Mouse (Mus musculus): ENCODE measurements around the gene Hcn2. TPM values are rescaled to one million over a fixed set of nuclear protein-coding genes. Genes with fewer than 3 reads are reported as not detected.

Hcn2 gene
- polyA plus RNA-seq, 1 experiment from 2014 or later, result 0.15 TPM

GRCm38 (mm10) chr10:79765228-79765745 is 48.9 kb downstream of the Hcn2 start:
- H3K4me1 ChIP-seq (ENCODE audit: control insufficient read depth, insufficient read depth, low read length), result peaks cover 20% of the 10 kb centered on the region
- no peak for DNase-seq (ENCODE audit: low spot score)
- H3K36me3 ChIP-seq (ENCODE audit: control insufficient read depth, insufficient read depth, low read length), result peaks cover 23% of the 10 kb centered on the region
- no peaks in the 10 kb centered on the region for H3K27me3 ChIP-seq (replicated peaks; ENCODE audit: control insufficient read depth, insufficient read depth, low read length)
- H3K4me3 ChIP-seq (ENCODE audit: low read depth, low read length), result peak overlapping the region; percentile 94
- no peak overlapping the region for H3K27ac ChIP-seq (replicated peaks; ENCODE audit: low read depth, low read length)
- ATAC-seq (ENCODE audit: low read depth), result no peak
- peak overlapping the region; percentile 97 for H3K9ac ChIP-seq (ENCODE audit: low read depth, low read length)
- WGBS, result 78% methylated on average over 2 of the region's 2 CpGs
- no peaks in the 10 kb centered on the region for H3K9me3 ChIP-seq (ENCODE audit: control insufficient read depth, low read length)
- H3K4me2 ChIP-seq (ENCODE audit: low read depth, low read length), result peak overlapping the region; percentile 90

- WGBS, result 11% methylated on average over 11 of the region's 16 CpGs
These were observed 49.6 kb downstream of the Hcn2 start for GRCm38 (mm10) chr10:79766001-79766507.

GRCm38 (mm10) chr10:79766508-79767325 is 50.3 kb downstream of the Hcn2 start, which contains the start of gene Rnf126:
TSS of gene Rnf126 (minus strand) at chr10:79766952.
- 0% methylated on average over 38 of the region's 101 CpGs for WGBS
- Histone ChIP-seq H3K9ac (ENCODE audit: low read depth, low read length) (peak within 1 kb of the TSS; percentile 97), H3K4me2 (ENCODE audit: low read depth, low read length) (peak within 1 kb of the TSS; percentile 90), H3K36me3 (ENCODE audit: control insufficient read depth, insufficient read depth, low read length) (peaks cover 8% of the 10 kb centered on the region), H3K27me3 (replicated peaks; ENCODE audit: control insufficient read depth, insufficient read depth, low read length) (no peaks in the 10 kb centered on the region), H3K4me1 (ENCODE audit: control insufficient read depth, insufficient read depth, low read length) (peaks cover 20% of the 10 kb centered on the region), H3K27ac (replicated peaks; ENCODE audit: low read depth, low read length) (peak within 1 kb of the TSS; percentile 93), H3K9me3 (ENCODE audit: control insufficient read depth, low read length) (no peaks in the 10 kb centered on the region), H3K4me3 (ENCODE audit: low read depth, low read length) (peak within 1 kb of the TSS; percentile 94)
- peak; percentile 99 for DNase-seq (ENCODE audit: low spot score)
- ATAC-seq (ENCODE audit: low read depth), result peak; percentile 92

More at GRCm38 (mm10) chr10:79766001-79766507, 49.6 kb downstream of the Hcn2 start:
- no peaks in the 10 kb centered on the region for H3K9me3 ChIP-seq (ENCODE audit: control insufficient read depth, low read length)
- H3K4me1 ChIP-seq (ENCODE audit: control insufficient read depth, insufficient read depth, low read length), result peaks cover 20% of the 10 kb centered on the region
- peak overlapping the region; percentile 97 for H3K9ac ChIP-seq (ENCODE audit: low read depth, low read length)
- peak; percentile 41 for DNase-seq (ENCODE audit: low spot score)
- ATAC-seq (ENCODE audit: low read depth), result no peak
- no peaks in the 10 kb centered on the region for H3K27me3 ChIP-seq (replicated peaks; ENCODE audit: control insufficient read depth, insufficient read depth, low read length)
- peak overlapping the region; percentile 90 for H3K4me2 ChIP-seq (ENCODE audit: low read depth, low read length)
- H3K27ac ChIP-seq (replicated peaks; ENCODE audit: low read depth, low read length), result peak overlapping the region; percentile 93
- H3K36me3 ChIP-seq (ENCODE audit: control insufficient read depth, insufficient read depth, low read length), result peaks cover 15% of the 10 kb centered on the region
- H3K4me3 ChIP-seq (ENCODE audit: low read depth, low read length), result peak overlapping the region; percentile 94

- peak; percentile 85 for ATAC-seq (ENCODE audit: low read depth)
- H3K27me3 ChIP-seq (replicated peaks; ENCODE audit: control insufficient read depth, insufficient read depth, low read length), result no peaks in the 10 kb centered on the region
- peak overlapping the region; percentile 93 for H3K27ac ChIP-seq (replicated peaks; ENCODE audit: low read depth, low read length)
- H3K4me2 ChIP-seq (ENCODE audit: low read depth, low read length), result peak overlapping the region; percentile 90
- H3K4me3 ChIP-seq (ENCODE audit: low read depth, low read length), result peak overlapping the region; percentile 94
- peak overlapping the region; percentile 97 for H3K9ac ChIP-seq (ENCODE audit: low read depth, low read length)
- peaks cover 4% of the 10 kb centered on the region; the same call in 1 of the 2 replicates for H3K9me3 ChIP-seq (ENCODE audit: control insufficient read depth, low read length)
- H3K4me1 ChIP-seq (ENCODE audit: control insufficient read depth, insufficient read depth, low read length), result peaks cover 20% of the 10 kb centered on the region
- peak; percentile 97 for DNase-seq (ENCODE audit: low spot score)
- 12% methylated on average over 40 of the region's 40 CpGs for WGBS
- no peaks in the 10 kb centered on the region; the same call in 1 of the 2 replicates for H3K36me3 ChIP-seq (ENCODE audit: control insufficient read depth, insufficient read depth, low read length)
These were observed 51.2 kb downstream of the Hcn2 start for GRCm38 (mm10) chr10:79767372-79768244.

GRCm38 (mm10) chr10:79768400-79768799 is 52.0 kb downstream of the Hcn2 start:
- Histone ChIP-seq H3K36me3 (ENCODE audit: control insufficient read depth, insufficient read depth, low read length) (no peaks in the 10 kb centered on the region), H3K9me3 (ENCODE audit: control insufficient read depth, low read length) (peaks cover 4% of the 10 kb centered on the region; the same call in 1 of the 2 replicates), H3K27ac (replicated peaks; ENCODE audit: low read depth, low read length) (no peak overlapping the region), H3K4me3 (ENCODE audit: low read depth, low read length) (no peak overlapping the region), H3K4me2 (ENCODE audit: low read depth, low read length) (peak overlapping the region; percentile 90; the same call in 1 of the 2 replicates), H3K4me1 (ENCODE audit: control insufficient read depth, insufficient read depth, low read length) (peaks cover 20% of the 10 kb centered on the region), H3K27me3 (replicated peaks; ENCODE audit: control insufficient read depth, insufficient read depth, low read length) (no peaks in the 10 kb centered on the region), H3K9ac (ENCODE audit: low read depth, low read length) (no peak overlapping the region)
- DNase-seq (ENCODE audit: low spot score) (peak; percentile 75), ATAC-seq (ENCODE audit: low read depth) (no peak)
- WGBS, result 0% methylated on average over 5 of the region's 5 CpGs

- no peak for ATAC-seq (ENCODE audit: low read depth)
- Histone ChIP-seq H3K9me3 (ENCODE audit: control insufficient read depth, low read length) (peaks cover 4% of the 10 kb centered on the region; the same call in 1 of the 2 replicates), H3K4me3 (ENCODE audit: low read depth, low read length) (no peak overlapping the region), H3K4me1 (ENCODE audit: control insufficient read depth, insufficient read depth, low read length) (peaks cover 19% of the 10 kb centered on the region), H3K27ac (replicated peaks; ENCODE audit: low read depth, low read length) (no peak overlapping the region), H3K36me3 (ENCODE audit: control insufficient read depth, insufficient read depth, low read length) (no peaks in the 10 kb centered on the region), H3K4me2 (ENCODE audit: low read depth, low read length) (no peak overlapping the region), H3K9ac (ENCODE audit: low read depth, low read length) (no peak overlapping the region), H3K27me3 (replicated peaks; ENCODE audit: control insufficient read depth, insufficient read depth, low read length) (no peaks in the 10 kb centered on the region)
- 38% methylated on average over 4 of the region's 4 CpGs for WGBS
- no peak for DNase-seq (ENCODE audit: low spot score)
These were observed 52.9 kb downstream of the Hcn2 start for GRCm38 (mm10) chr10:79769329-79769728.

GRCm38 (mm10) chr10:79772320-79772719 is 55.9 kb downstream of the Hcn2 start:
- Histone ChIP-seq H3K9me3 (ENCODE audit: control insufficient read depth, low read length) (peaks cover 7% of the 10 kb centered on the region), H3K4me1 (ENCODE audit: control insufficient read depth, insufficient read depth, low read length) (peaks cover 10% of the 10 kb centered on the region), H3K27me3 (replicated peaks; ENCODE audit: control insufficient read depth, insufficient read depth, low read length) (no peaks in the 10 kb centered on the region), H3K36me3 (ENCODE audit: control insufficient read depth, insufficient read depth, low read length) (no peaks in the 10 kb centered on the region), H3K9ac (ENCODE audit: low read depth, low read length) (no peak overlapping the region), H3K4me3 (ENCODE audit: low read depth, low read length) (no peak overlapping the region), H3K4me2 (ENCODE audit: low read depth, low read length) (no peak overlapping the region), H3K27ac (replicated peaks; ENCODE audit: low read depth, low read length) (no peak overlapping the region)
- WGBS, result 89% methylated on average over 3 of the region's 3 CpGs
- no peak for ATAC-seq (ENCODE audit: low read depth)
- DNase-seq (ENCODE audit: low spot score), result no peak

GRCm38 (mm10) chr10:79773208-79773607 is 56.8 kb downstream of the Hcn2 start:
- Histone ChIP-seq H3K9me3 (ENCODE audit: control insufficient read depth, low read length) (peaks cover 7% of the 10 kb centered on the region), H3K27ac (replicated peaks; ENCODE audit: low read depth, low read length) (no peak overlapping the region), H3K36me3 (ENCODE audit: control insufficient read depth, insufficient read depth, low read length) (no peaks in the 10 kb centered on the region), H3K27me3 (replicated peaks; ENCODE audit: control insufficient read depth, insufficient read depth, low read length) (no peaks in the 10 kb centered on the region), H3K4me2 (ENCODE audit: low read depth, low read length) (no peak overlapping the region), H3K4me1 (ENCODE audit: control insufficient read depth, insufficient read depth, low read length) (peaks cover 8% of the 10 kb centered on the region; the same call in 1 of the 2 replicates), H3K4me3 (ENCODE audit: low read depth, low read length) (no peak overlapping the region), H3K9ac (ENCODE audit: low read depth, low read length) (no peak overlapping the region)
- 83% methylated on average over 2 of the region's 2 CpGs for WGBS
- DNase-seq (ENCODE audit: low spot score) (no peak), ATAC-seq (ENCODE audit: low read depth) (no peak)
